Mouse (Mus musculus) erythroblast, adult 5-6 weeks (primary cell): ENCODE measurements around the gene Gm29554. TPM values are rescaled to one million over a fixed set of nuclear protein-coding genes. Genes with fewer than 3 reads are reported as not detected.
"Not testable (repeated sequence)": the region's sequence is repeated elsewhere in the genome, so short reads cannot be mapped to it uniquely, and the experiment has no call there.

Source experiments
- ATAC-seq: replicated peaks from 2 replicates; pipeline ENCODE4 v1.8.0; 2016; ENCODE audit warnings: moderate number of reproducible peaks, mild to moderate bottlenecking, moderate TSS enrichment, inconsistent platforms; ENCODE audit not compliant: poor library complexity, low FRiP score, severe bottlenecking
- total RNA-seq, 2 experiments: library from RNA; stranded (forward) in 1 of 2; stranded (reverse) in 1 of 2; fragments of 150-400 nt in 1 of 2; fragments of 200-764, 138-1000 nt in 1 of 2; gene quantifications; 2 replicates each; pipeline versions ENCODE4 v1.2.3 to v1.2.4; 2015 to 2017; ENCODE audit warnings: low replicate concordance in 2 of 2

Gm29554 gene
- total RNA-seq (2015; ENCODE audit: low replicate concordance) (not detected in 2 replicates), total RNA-seq (2017; ENCODE audit: low replicate concordance) (not detected in 2 replicates)

DNA sequence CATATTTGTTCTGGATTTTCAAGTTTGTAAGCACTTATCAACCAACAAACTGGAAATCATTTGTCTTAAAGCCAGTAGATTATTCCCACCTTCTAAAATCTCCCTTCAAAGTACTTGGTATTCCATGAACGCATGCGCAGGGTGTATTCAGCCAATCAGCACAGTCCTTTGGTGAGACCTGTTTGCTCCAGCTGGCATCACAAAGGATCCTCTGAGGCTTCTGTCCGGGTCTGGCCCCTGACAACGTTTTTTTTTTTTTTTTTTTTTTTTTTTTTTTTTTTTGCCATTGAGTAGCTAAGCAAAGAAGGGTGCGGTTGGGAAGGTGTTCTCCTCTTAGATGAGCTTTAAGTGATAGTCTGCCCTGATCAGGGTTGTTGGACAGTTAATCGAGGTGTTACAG is at the start of gene Gm29554:
Gene Gm29554 (plus strand): TSS at position 301 of the 400 bp plus-strand sequence.
- ATAC-seq, result not testable (repeated sequence)

Other genes starting within 250 kb of the Gm29554 start
- not detected in 2 replicates for gene Gm20812, start 108.0 kb downstream of the Gm29554 start, total RNA-seq (2015; ENCODE audit: low replicate concordance)
- not detected in 2 replicates for gene Gm20812, start 108.0 kb downstream of the Gm29554 start, total RNA-seq (2017; ENCODE audit: low replicate concordance)